Mouse (Mus musculus): Measurements from ENCODE around the gene Fhit. TPM values are rescaled to one million over a fixed set of nuclear protein-coding genes. Genes with fewer than 3 reads are reported as not detected.

Fhit gene
- total and polyA plus RNA-seq, 3 experiments = 2.9 to 12.5 (median 7.5) TPM

- DNase-seq = no peak
Observed at GRCm38 (mm10) chr14:10364281-10364680, 797.6 kb downstream of the Fhit start.

- no peak for DNase-seq
Observed at GRCm38 (mm10) chr14:10363306-10363705, 798.5 kb downstream of the Fhit start.

GRCm38 (mm10) chr14:10345905-10346304 is 815.9 kb downstream of the Fhit start:
- no peak for DNase-seq

DNA sequence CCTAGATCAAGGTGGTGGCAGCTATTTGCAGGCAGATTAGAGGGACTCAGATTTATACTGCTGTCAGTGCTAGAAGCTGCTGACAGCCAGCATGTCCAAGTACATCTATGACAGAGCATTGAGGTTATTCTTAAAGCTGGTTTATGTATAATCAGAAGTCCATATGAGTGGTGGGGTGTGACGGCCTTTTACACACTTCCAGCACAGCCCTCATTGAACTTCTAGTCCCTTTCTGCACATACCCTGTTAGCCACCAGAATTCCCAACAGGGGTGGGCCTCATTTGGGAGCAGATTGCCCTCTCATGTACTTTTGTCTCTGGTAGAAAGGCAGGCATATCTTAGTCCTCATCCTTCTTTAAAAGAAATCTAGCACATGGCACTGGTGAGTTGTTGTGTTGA is 817.8 kb downstream of the Fhit start:
- no peak for DNase-seq

- peak; percentile 16 for DNase-seq
Observed at GRCm38 (mm10) chr14:10316764-10317163, 845.1 kb downstream of the Fhit start.

DNA sequence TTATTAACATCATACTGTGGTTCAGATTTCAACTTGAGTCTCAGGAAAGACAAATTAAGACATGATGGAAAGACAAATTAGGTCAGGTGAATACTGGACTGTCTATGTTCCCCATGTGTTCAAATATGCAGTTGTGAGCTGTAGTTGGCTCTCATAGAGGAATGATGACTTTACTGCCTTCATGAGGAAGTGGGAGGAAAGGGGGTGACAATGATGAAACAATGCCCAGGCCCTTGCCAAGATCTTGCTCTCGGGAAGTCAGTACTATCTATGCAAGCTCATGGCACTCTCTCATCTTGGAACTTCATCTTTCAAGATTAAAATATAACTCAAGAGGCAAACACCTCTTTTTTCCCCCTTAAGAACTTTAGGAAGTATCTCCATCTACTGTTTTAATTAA is 849.6 kb downstream of the Fhit start:
- DNase-seq = no peak

DNA sequence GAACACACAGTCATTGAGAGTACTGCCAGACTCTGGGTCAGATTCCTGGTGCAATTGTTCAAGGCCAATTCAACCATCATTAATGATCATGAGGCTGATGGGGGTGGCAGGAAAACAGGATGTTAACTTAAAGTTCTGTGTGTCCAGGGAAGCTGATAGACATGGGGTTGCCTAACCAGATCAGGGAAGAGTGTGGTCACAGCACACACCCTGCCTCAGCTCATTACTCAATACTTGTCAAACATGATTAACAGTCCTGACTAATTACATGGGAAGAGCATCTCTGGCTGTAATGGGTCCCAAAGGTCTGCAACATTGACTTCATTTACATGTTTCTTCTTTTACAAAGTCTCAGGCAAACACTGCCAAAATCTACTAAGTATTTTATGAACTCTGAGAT is 856.5 kb downstream of the Fhit start:
- DNase-seq = no peak

- DNase-seq = no peak
Observed at GRCm38 (mm10) chr14:10301497-10301896, 860.3 kb downstream of the Fhit start.

DNA sequence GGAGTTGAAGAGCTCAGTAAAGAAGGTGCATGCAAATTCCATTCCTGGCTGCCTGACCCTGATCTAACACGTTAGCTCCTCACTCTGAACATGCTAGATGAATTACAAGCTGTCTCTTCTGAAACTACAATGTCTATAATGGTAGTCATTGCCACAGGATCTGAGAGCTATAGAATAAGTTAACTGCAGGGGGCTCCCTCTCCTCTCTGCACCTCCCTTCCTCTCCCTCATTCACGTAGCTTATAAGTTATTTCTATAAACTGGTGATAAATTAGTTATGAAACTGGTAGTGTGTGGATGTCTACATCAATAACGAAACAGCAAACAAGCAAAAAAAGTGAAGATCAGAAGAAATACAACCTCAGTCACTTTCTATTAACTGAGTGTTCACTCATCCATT is 860.9 kb downstream of the Fhit start:
- DNase-seq = no peak

- no peak for DNase-seq
Observed at GRCm38 (mm10) chr14:10299030-10299429, 862.8 kb downstream of the Fhit start.

DNA sequence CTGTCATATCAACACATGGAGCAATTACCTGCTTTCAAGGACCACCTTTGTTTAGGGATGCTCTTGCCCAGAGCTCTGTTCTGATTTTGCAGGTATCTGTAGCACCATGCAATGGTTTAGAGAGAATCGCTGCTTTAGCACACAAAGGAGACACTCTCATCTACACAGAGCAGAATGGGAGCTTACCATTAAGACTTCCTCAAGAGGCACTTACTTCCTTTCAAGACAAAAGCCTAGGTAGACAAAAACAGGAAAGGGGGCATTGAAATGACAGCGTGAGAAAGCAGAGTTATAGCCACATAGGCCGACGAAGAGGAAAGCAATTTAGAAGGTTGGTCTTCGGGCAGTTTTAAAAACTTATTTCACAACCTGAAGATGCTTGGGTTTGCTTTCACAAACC is 872.8 kb downstream of the Fhit start:
- DNase-seq = no peak

DNA sequence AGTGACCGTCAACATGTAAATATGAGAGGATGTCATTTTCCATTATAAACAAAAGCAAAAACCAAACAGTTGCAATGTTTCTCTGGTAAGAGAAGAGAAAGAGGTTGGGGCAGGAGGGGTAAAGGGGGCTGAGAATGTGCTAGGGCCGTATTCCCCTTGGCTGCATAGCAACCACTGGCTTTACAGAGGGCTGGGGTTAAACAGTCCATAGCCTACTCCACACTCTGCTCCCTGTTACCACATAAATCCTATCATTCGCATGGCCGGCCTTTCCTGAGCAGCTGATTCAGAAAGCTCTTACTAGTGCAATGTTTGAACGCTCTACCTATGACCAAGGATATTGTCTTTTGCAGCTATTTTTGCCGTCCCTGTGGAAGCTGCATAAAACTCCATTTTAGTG is 875.8 kb downstream of the Fhit start:
- DNase-seq = no peak

GRCm38 (mm10) chr14:10228708-10229107 is 933.1 kb downstream of the Fhit start:
- DNase-seq = no peak

- no peak for DNase-seq
Observed at GRCm38 (mm10) chr14:10221847-10222246, 940.0 kb downstream of the Fhit start.

DNA sequence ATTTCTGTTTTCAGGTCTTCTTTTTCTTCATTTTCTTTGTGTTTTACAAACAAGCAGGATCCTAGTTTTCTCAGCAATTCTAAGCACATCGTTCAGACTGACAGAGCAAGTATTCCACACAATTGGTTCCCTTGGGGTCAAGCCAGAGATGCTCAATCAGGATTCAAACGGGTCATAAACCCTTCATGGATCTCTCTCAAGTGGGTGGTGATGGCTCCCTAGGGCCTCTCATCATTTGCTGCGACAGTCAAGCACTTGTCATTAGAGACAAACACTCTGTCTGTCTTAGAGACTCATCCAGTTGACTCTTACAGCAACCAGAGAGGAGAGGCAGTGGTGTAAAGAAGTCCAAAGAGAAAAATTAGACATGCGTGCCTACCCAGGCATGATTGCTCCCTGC is 948.6 kb downstream of the Fhit start:
- DNase-seq = no peak

DNA sequence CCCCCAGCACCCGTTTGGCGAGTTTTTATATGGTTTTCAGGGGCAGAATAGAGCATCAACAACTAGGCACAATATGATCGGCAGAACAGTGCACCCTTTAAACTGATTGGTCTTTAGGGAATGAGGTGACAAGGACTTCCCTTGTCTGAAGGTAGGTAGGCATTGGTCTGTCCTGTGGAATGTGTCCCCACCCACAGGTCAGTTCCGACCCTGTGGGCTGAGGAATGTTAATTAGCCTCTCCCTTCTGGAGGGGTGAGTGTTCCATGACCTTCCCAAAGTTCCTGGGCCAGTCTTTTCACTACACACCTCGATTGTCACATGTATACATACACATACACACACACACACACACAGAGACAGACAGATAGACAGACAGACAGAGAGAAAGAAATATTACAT is 950.7 kb downstream of the Fhit start:
- DNase-seq = no peak

GRCm38 (mm10) chr14:10209007-10209406 is 952.8 kb downstream of the Fhit start:
- no peak for DNase-seq

DNA sequence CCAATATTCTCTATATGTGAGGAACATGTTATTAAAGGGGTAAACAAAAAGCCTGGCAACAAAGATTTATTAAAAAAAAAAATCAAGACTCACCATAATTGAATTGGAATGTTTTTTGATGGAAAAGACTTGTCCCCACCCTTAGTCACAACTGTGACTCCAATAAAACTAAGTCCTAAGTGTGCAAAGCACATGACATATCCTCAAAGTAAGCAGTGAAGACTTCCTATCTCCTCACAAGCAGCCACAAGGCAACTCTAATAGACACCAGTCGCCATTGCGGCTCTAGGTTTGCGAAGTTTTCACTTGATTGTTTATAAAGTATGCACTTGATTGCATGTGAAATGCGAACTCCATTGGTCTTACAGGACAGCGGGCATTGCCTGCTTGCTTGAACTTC is 956.1 kb downstream of the Fhit start:
- no peak for DNase-seq

GRCm38 (mm10) chr14:10205290-10205689 is 956.5 kb downstream of the Fhit start:
- DNase-seq = no peak

DNA sequence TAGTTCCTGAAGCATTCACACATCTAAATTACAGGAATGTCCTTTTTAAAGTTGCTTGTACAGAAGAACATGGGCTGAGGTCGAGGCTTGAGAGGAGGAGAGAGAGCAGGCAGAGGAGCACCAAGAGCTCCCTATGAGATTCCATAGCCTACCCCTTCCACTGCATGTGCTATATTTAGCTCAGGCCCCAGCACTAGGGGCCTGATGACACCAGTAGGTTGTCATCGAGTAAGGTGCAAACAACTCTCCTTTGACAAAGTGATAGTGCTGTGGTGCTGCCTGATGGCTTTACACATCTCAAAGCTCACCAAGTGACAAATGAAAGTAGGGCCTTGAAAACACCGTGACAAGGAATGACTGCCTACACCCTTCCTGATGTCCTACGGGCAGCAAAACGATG is 967.7 kb downstream of the Fhit start:
- no peak for DNase-seq

GRCm38 (mm10) chr14:10171761-10172160 is 990.1 kb downstream of the Fhit start:
- DNase-seq = peak; percentile 14

GRCm38 (mm10) chr14:10166641-10167429 is 995.0 kb downstream of the Fhit start:
- DNase-seq = no peak

- no peak for DNase-seq
Observed at GRCm38 (mm10) chr14:10149872-10150271, 1012.0 kb downstream of the Fhit start.

GRCm38 (mm10) chr14:10139311-10139710 is 1022.5 kb downstream of the Fhit start:
- DNase-seq = no peak
